In genomic region chr1:131962606-131963084, GRCm38 (mm10) we compare ENCODE assay signal across 8 mouse cellular contexts. TPM values are rescaled to one million over a fixed set of nuclear protein-coding genes. Genes with fewer than 3 reads are reported as not detected.
DNase-seq lines count a peak whose midpoint lies in the region; ATAC-seq and TF ChIP-seq lines count a peak whose summit lies in the region.

TSS of gene Slc45a3 (plus strand) at chr1:131962967.

- peaks cover 64% of the 10 kb centered on the region for H3K4me1 ChIP-seq in forebrain, embryonic 10.5 days
- peaks cover 6% of the 10 kb centered on the region for H3K4me1 ChIP-seq in hindbrain, postnatal 0 days (ENCODE audit: insufficient read depth, low read length)
- peaks cover 0 to 13% of the 10 kb centered on the region in 2 experiments; a peak in 1 of 4 replicates for H3K4me1 ChIP-seq in liver, embryonic 14.5 days (replicated peaks; ENCODE audit: control insufficient read depth in 2 of 2, insufficient read depth in 2 of 2, low read length in 1 of 2)
- peaks cover 20% of the 10 kb centered on the region for H3K4me1 ChIP-seq in neural tube, embryonic 15.5 days

- no peak for TF ChIP-seq EP300 in liver, embryonic 14.5 days (IDR thresholded peaks at IDR 0.05; ENCODE audit: low read depth)

- H3K36me3 ChIP-seq in forebrain, embryonic 10.5 days (replicated peaks): no peaks in the 10 kb centered on the region
- no peaks in the 10 kb centered on the region for H3K36me3 ChIP-seq in hindbrain, postnatal 0 days (ENCODE audit: insufficient read depth, low read length)
- no peaks in the 10 kb centered on the region for H3K36me3 ChIP-seq in liver, embryonic 14.5 days (replicated peaks; ENCODE audit: control insufficient read depth, insufficient read depth, low read depth)
- no peaks in the 10 kb centered on the region for H3K36me3 ChIP-seq in neural tube, embryonic 15.5 days

- H3K27me3 ChIP-seq in forebrain, embryonic 10.5 days (ENCODE audit: poor library complexity, severe bottlenecking): peaks cover 85% of the 10 kb centered on the region
- 0 out of 2 replicates have a peak, but pooled peaks cover 3% of the 10 kb centered on the region for H3K27me3 ChIP-seq in hindbrain, postnatal 0 days (ENCODE audit: insufficient read depth, low read length)
- peaks cover 43% of the 10 kb centered on the region for H3K27me3 ChIP-seq in liver, embryonic 14.5 days (ENCODE audit: control insufficient read depth, insufficient read depth, low read length)
- H3K27me3 ChIP-seq in neural tube, embryonic 15.5 days (replicated peaks): peaks cover 19% of the 10 kb centered on the region

- peak; percentile 38; the same call in 1 of the 2 replicates for ATAC-seq in hindbrain, postnatal 0 days
- ATAC-seq in liver, embryonic 14.5 days (ENCODE audit: insufficient read depth): peak; percentile 61; the same call in 1 of the 2 replicates
- peak; percentile 73 for ATAC-seq in neural tube, embryonic 15.5 days (ENCODE audit: low FRiP score)

- H3K9me3 ChIP-seq in forebrain, embryonic 10.5 days: no peaks in the 10 kb centered on the region
- H3K9me3 ChIP-seq in hindbrain, postnatal 0 days (ENCODE audit: low read length): no peaks in the 10 kb centered on the region
- no peaks in the 10 kb centered on the region for H3K9me3 ChIP-seq in liver, embryonic 14.5 days (ENCODE audit: control insufficient read depth, low read length)
- H3K9me3 ChIP-seq in neural tube, embryonic 15.5 days (replicated peaks): no peaks in the 10 kb centered on the region

- peak within 1 kb of the TSS; percentile 96 for H3K4me3 ChIP-seq in forebrain, embryonic 10.5 days
- peak within 1 kb of the TSS; percentile 51 for H3K4me3 ChIP-seq in hindbrain, postnatal 0 days (ENCODE audit: low read length)
- H3K4me3 ChIP-seq in liver, embryonic 14.5 days (ENCODE audit: insufficient read depth in 1 of 2, low read depth in 2 of 2, low read length in 2 of 2): peak within 1 kb of the TSS; percentile 58
- H3K4me3 ChIP-seq in neural tube, embryonic 15.5 days (replicated peaks): peak within 1 kb of the TSS; percentile 82

- H3K4me2 ChIP-seq in hindbrain, postnatal 0 days (ENCODE audit: low read depth, low read length): peak within 1 kb of the TSS; percentile 90
- H3K4me2 ChIP-seq in liver, embryonic 14.5 days (ENCODE audit: low read depth): peak within 1 kb of the TSS; percentile 66
- H3K4me2 ChIP-seq in neural tube, embryonic 15.5 days: peak within 1 kb of the TSS; percentile 100

- DNase-seq in ES-CJ7 (ENCODE audit: low read depth, low spot score) (peak; percentile 79), NIH3T3 (ENCODE audit: low read depth) (peak; percentile 61)
- DNase-seq in forebrain, embryonic 10.5 days (ENCODE audit: extremely low spot score, low spot score): peak; percentile 63
- no peak for DNase-seq in hindbrain, postnatal 0 days (ENCODE audit: low spot score)
- no peak for DNase-seq in liver, embryonic 14.5 days (ENCODE audit: low read depth in 3 of 3, low spot score in 3 of 3)
- DNase-seq in c-Kit-positive CD71-positive TER-119-positive erythroid progenitor cells, embryonic 14.5 days (ENCODE audit: low spot score): no peak
- DNase-seq in left cerebral cortex, postnatal 4 days: no peak

- peak within 1 kb of the TSS; percentile 29 for H3K9ac ChIP-seq in hindbrain, postnatal 0 days (replicated peaks; ENCODE audit: low read length)
- H3K9ac ChIP-seq in liver, embryonic 14.5 days (replicated peaks): peak within 1 kb of the TSS; percentile 5; the same call in 1 of the 2 replicates
- H3K9ac ChIP-seq in neural tube, embryonic 15.5 days (replicated peaks): peak within 1 kb of the TSS; percentile 62

- peak within 1 kb of the TSS; percentile 93 for H3K27ac ChIP-seq in forebrain, embryonic 10.5 days
- H3K27ac ChIP-seq in hindbrain, postnatal 0 days: no peak within 1 kb of the TSS
- no peak within 1 kb of the TSS for H3K27ac ChIP-seq in liver, embryonic 14.5 days
- no peak within 1 kb of the TSS for H3K27ac ChIP-seq in neural tube, embryonic 15.5 days (replicated peaks)

- WGBS in forebrain, embryonic 10.5 days: under 1% methylated on average over 35 of the region's 35 CpGs
- WGBS in hindbrain, postnatal 0 days: 0% methylated on average over 31 of the region's 35 CpGs
- 1% methylated on average over 35 of the region's 35 CpGs for WGBS in liver, embryonic 14.5 days (ENCODE audit: insufficient replicate concordance)
- WGBS in neural tube, embryonic 15.5 days: 0% methylated on average over 31 of the region's 35 CpGs

- intact Hi-C loops in left cerebral cortex, postnatal 4 days (cut with DNase I): no loop called here

- no peak for TF ChIP-seq CTCF in hindbrain, postnatal 0 days (IDR thresholded peaks at IDR 0.05; ENCODE audit: low read depth)
- no peak for TF ChIP-seq CTCF in liver, embryonic 14.5 days (IDR thresholded peaks at IDR 0.05; ENCODE audit: low read depth)

RNA-seq across cellular contexts. Expression of gene Slc45a3, which starts in this region (rescaled TPM):
- polyA plus RNA-seq in forebrain, embryonic 10.5 days (2016; fragmentation: Nextera tagmentation; extraction: Ambion mirVana): 9.0 and 9.3 TPM in 2 replicates
- 1.3 and 2.0 TPM in 2 replicates for total RNA-seq in hindbrain, postnatal 0 days (2014; rRNA removed)
- polyA plus RNA-seq in hindbrain, postnatal 0 days (2015; fragmentation: Nextera tagmentation; extraction: Ambion mirVana): 0.28 and 0.37 TPM in 2 replicates
- polyA plus RNA-seq in liver, embryonic 14.5 days (2012; rRNA removed): 1.9 and 2.4 TPM in 2 replicates
- polyA plus RNA-seq in liver, embryonic 14.5 days (2014; fragmentation: Nextera tagmentation; extraction: Ambion mirVana): 1.8 and 2.5 TPM in 2 replicates
- polyA plus RNA-seq in neural tube, embryonic 15.5 days (2015; fragmentation: Nextera tagmentation; extraction: Ambion mirVana): 2.0 and 3.0 TPM in 2 replicates
- total RNA-seq in left cerebral cortex, postnatal 4 days (2021): 1 to 10 TPM in 1 of 2 experiments, under 1 TPM in 1; 0.91 to 1.3 TPM

Comparison
In these comparisons a context has a peak if more than half of its experiments do, and no peak if none do; other contexts are left out.
1. DNase-seq: peak in ES-CJ7 (single experiment), NIH3T3 (single experiment) and forebrain, embryonic 10.5 days (single experiment); none in hindbrain, postnatal 0 days (single experiment), liver, embryonic 14.5 days (0 of 3), c-Kit-positive CD71-positive TER-119-positive erythroid progenitor cells, embryonic 14.5 days (single experiment) and left cerebral cortex, postnatal 4 days (single experiment).
2. H3K9ac ChIP-seq: peak in every context shown above with its lines; median percentile 62 in neural tube, embryonic 15.5 days; 29 in hindbrain, postnatal 0 days; 5 in liver, embryonic 14.5 days.
3. Peak in every context shown above with its lines, with median percentiles within 50 percentile points of each other: H3K4me3 ChIP-seq, ATAC-seq and H3K4me2 ChIP-seq.